Mouse (Mus musculus) layer of hippocampus, adult 2 months (tissue): ENCODE data around the gene Ndufb7. TPM values are rescaled to one million over a fixed set of nuclear protein-coding genes. Genes with fewer than 3 reads are reported as not detected.
"Not testable (repeated sequence)": the region's sequence is repeated elsewhere in the genome, so short reads cannot be mapped to it uniquely, and the experiment has no call there.

Source experiments
- DNase-seq, 2 experiments: peaks; one replicate each; pipeline ENCODE4 v3.0.0; 2022; ENCODE audit warnings: low spot score in 2 of 2
- H3K27ac ChIP-seq: fragments of 200-600 bp; 2 replicates; pipeline ENCODE4 v1.8.1; 2022
- H3K4me3 ChIP-seq: fragments of 200-600 bp; 2 replicates; pipeline ENCODE4 v1.8.1; 2022; ENCODE audit warnings: mild to moderate bottlenecking
- CTCF ChIP-seq: fragments of 200-600 bp; conservative IDR thresholded peaks from 2 replicates; pipeline ENCODE4 v1.8.1; 2022; ENCODE audit warnings: antibody characterized with exemption, mild to moderate bottlenecking, moderate library complexity
- total RNA-seq, 2 experiments: library from RNA; stranded (reverse); gene quantifications; 2 replicates each; pipeline ENCODE4 v1.2.3; 2021

Gene Ndufb7
- total RNA-seq, 2 experiments from 2014 or later: 154 to 156 TPM

DNA sequence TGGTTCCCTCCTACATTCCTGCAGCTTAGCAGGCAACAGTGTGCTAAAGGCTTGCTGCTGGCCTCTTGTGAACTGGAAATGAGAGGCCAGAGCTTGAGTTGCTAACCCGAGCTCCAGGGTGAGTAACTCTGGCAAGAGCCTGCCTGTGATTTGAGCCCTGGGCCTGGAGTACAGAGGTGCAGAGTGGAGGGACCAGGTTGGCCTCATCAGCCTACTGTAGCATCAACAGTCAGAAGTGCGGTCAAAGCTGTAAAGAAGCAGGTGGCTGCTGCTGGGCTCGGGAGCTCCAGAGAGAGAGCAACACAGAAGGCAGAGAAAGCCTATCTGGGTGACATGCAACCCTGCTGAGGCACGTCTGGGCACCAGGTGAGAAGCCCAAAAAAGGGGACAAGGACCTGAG, 2.7 kb downstream of the Ndufb7 start:
- no peak for DNase-seq

DNA sequence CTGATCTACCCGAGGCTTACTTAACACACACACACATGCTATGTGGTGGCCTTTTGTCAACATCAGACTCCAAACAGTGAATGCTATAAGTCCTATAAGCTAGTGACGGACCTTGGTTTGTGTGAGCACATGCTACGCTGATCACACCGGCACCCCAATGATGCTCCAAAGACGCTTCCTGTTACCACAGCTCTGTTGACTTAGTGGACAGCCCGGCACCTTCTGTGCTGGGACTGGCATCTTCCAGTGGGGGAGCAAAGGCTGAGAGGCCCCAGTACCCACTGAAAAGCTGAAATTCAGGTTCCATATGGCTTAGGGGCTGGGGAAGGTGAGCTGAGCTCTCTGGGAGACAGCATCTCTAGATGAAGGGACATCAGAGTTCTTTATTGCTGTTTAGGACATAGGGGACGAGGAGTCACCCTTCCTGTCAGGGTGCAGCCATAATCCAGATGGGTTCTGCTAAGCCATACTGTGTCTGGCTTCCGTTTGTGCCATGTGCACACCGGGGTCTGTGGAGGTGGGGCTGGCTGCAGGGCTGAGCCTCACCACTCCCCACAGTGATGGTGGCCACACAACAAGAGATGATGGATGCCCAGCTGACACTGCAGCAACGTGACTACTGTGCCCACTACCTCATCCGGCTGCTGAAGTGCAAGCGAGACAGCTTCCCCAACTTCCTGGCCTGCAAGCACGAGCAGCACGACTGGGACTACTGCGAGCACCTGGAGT, 4.0 kb downstream of the Ndufb7 start:
- DNase-seq: no peak
- Histone ChIP-seq H3K27ac (no peak overlapping the region), H3K4me3 (no peak overlapping the region)
- no peak for TF ChIP-seq CTCF

More for the DNA sequence above, 2.7 kb downstream of the Ndufb7 start:
- no peak for TF ChIP-seq CTCF
- H3K4me3 ChIP-seq: no peak overlapping the region
- H3K27ac ChIP-seq: peak overlapping the region; percentile 7; the same call in 1 of the 2 replicates

DNA sequence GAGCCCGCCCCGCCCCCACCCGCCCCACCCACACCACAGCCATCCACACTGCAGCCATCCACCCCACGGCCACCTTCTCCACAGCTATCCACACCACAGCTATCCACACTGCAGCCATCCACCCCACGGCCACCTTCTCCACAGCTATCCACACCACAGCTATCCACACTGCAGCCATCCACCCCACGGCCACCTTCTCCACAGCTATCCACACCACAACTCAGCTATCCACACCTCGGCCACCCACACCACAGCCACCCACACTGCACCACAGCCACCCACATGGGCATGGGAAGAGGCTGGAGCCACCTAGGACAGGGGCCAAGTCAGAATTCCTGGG, 4.5 kb downstream of the Ndufb7 start:
- DNase-seq, H3K4me3 ChIP-seq, H3K27ac ChIP-seq: not testable (repeated sequence)

DNA sequence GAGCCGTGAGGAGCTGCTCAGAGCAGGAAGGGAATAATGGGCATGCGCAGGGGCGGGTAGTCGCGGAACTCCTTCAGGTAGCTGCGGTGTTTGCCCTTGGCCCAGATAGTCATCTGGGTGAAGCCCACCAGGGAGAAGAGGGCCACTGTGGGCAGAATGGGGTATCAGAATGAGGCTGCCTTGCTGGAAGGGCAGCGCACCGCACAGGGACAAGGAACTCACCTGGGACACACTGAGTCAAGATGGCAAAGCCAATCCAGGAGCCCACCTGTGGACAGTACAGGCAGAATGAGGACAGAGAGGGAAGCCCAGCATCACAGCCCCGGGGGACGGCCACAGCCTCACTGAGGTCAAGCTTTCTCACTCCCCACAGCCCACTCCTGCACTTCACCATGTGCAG, 5.3 kb downstream of the Ndufb7 start:
- Histone ChIP-seq H3K4me3 (no peak overlapping the region), H3K27ac (no peak overlapping the region)
- TF ChIP-seq CTCF: no peak
- DNase-seq: peak in 1 of 2 experiments; percentile 8

DNA sequence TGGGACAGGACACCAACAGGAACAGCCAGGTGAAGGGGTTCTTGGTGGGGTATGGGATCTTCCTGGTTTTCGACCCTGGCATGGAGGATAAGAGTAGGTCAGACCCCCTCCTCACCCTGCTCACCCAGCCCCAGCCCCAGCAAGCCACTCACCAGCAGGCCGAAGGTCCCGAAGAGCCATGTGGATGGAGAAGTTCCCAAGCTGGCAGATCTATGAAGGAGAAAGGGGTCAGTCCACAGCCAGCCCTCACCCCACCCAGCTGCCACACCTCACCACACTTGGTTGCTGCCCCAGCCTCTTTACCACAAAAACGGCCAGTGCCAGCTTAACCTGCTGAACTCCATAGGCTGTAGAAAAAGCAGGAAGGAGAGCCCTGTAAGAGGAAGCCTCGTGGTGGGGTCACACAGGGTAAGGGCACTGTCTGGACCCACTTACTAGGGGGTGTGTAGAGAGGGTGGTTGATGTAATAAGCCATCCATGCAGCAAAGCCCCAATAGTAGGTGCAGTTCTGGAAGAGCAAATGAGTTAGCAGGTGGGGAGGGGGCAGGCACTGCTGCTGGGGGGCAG, 5.9 kb downstream of the Ndufb7 start:
- Histone ChIP-seq H3K4me3 (no peak overlapping the region), H3K27ac (no peak overlapping the region)
- no peak for DNase-seq
- TF ChIP-seq CTCF: no peak

DNA sequence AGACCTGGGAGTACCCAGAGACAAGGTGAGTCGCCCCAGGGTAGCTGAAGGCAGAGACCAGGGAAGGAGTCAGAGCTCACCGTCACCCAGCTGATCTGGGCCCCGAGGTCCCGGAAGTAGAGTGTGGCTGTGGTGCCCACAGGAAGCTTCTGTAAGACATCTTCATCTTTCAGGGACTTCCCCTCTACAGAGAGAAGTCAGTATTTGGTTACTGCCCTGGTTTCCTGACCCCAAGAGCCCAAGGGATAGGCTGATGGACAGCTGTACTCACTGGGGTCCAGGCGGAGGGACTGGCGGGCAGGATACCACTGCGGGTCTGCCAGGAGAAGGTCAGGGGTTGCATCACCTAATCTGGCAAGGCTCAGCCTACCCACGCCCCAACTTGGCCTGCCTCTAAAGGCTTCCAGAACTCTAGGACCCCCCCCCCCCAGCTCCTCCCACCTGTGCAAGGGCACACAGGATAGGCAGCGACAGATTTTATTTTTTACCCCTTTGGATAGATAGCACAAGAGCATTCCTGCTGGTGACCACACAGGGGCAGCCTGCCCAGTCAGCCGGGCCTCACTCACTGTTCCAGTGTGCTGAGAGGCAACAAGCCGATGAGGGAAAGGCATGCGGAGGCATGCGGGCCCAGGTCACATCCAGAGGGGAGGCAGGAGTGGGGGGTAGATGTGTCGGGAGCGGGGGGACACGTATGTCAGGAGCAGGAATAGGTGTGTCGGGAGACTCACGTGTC, 6.8 kb downstream of the Ndufb7 start:
- DNase-seq: no peak
- TF ChIP-seq CTCF: peak; percentile 47
- H3K4me3 ChIP-seq: no peak overlapping the region
- peak overlapping the region; percentile 68; the same call in 1 of the 2 replicates for H3K27ac ChIP-seq

DNA sequence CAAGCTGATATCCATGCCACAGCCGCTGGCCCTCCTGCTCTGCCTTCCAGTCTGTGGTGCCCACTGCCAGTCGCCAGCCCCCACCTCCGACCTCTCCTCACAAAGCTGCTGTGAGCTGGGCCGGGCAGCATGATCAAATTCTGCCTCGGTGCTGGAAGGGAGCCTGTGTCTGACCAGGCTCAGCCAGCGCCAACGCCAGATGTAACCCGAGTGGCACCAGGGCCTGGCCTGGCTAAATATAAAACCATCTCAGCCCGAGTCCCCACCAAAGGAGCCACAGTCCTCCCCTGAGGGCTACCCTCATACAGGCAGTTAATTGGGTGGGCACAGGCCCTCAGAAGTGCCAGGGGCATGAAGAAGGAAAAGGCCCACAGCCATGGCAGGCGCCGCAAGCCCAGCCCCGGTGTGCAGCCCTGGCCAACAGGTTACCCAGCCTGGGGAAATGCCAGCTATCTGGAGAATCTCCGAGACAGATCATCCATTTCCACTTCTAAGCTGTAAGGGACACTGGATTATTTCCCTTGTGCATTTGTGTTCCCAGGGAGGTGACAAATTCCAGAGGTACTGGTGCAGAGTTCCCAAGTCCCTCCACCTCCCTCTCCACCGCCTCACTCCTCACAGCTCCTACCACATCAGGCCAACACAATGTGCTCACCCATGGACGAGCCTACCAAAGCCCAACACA, 8.3 kb downstream of the Ndufb7 start:
- H3K4me3 ChIP-seq: no peak overlapping the region
- no peak for DNase-seq
- H3K27ac ChIP-seq: peak overlapping the region; percentile 68
- TF ChIP-seq CTCF: no peak

DNA sequence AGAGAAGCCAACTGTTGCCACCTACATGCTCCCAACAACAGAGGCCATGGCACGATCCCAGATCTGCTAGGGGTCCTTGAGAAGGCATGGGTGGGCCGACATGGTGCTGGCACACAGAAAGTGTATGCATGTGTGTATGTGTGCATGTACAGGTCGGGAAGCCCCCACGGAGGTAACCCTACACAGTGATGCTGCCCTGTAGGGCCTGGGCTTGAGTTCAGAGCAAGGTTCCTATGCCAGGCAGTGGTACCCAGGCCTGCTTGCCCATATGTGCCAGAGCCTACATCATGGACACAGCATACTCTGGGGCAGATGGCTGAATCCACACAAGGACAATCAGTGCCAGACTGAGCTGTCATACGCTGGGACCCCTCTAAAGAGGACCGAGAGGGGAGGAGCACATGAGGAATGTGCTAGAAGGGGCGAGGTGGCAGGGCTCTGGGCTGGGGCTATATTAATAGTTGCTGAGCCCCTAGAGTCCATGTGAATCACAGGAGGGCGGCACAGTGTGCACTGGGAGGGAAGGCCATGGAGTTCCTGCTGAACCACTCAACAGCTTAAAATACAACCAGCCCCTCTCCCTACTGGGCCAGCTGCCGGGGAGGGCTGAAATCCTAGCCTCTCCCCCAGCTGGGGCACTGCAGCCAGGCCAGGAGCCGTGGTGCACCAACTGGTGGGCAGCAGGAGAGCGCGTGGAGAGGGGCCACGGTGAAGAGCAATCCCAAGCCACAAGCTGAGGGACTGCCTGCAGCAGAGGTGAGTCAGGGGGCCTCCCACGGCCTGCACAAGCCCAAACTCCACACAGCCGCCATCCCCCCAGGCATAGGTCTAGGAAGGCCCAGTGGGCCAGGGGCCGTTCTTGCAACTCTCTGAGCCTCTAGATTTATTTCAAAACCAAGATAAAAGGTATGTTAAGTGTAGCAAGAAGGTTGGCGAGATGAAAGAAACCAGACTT, 9.4 kb downstream of the Ndufb7 start:
- H3K4me3 ChIP-seq: no peak overlapping the region
- TF ChIP-seq CTCF: no peak
- DNase-seq: peak in 1 of 2 experiments; percentile 6
- peak overlapping the region; percentile 68 for H3K27ac ChIP-seq

DNA sequence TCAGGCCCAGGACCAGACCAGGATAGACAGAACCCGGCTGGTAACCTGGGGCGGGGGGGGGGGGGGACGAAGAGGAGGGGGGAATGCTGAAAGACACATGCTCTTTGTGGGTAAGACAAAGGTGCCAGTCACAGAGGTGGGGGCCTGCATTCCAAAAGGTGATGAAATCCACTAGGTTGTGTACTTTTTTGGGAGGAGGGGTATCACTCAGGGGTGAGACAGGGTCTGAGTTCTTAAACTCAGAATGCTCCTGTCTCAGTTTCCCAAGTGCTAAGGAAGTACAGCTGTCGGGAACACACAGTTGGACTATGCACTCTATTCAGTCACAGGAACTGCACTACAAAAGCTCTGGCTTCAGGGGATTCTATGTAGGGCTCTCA, 10.0 kb downstream of the Ndufb7 start:
- no peak overlapping the region for H3K27ac ChIP-seq
- TF ChIP-seq CTCF: no peak
- peak in 1 of 2 experiments; percentile 8 for DNase-seq
- no peak overlapping the region for H3K4me3 ChIP-seq

DNA sequence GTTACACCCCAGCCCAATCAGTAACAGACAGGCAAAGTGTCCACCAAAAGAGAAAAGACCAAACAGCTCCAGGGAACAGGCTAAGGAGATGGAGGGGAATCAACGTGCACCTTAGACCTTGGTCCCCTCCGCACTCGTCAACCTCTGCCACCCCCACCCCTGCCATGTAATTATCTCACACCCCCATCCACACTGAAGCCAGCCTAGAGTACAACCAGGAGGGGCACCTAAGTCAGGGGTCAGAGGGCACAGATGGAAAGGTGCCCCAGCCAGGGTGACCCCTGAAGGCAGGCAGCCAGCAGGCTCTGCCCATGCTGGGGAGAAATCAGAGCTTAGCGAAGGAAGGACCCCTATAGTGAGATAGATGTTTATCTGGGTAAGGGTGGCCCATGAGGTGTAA, 10.4 kb downstream of the Ndufb7 start:
- Histone ChIP-seq H3K27ac (peak overlapping the region; percentile 56; the same call in 1 of the 2 replicates), H3K4me3 (no peak overlapping the region)
- peak in 1 of 2 experiments; percentile 7 for DNase-seq
- TF ChIP-seq CTCF: no peak

DNA sequence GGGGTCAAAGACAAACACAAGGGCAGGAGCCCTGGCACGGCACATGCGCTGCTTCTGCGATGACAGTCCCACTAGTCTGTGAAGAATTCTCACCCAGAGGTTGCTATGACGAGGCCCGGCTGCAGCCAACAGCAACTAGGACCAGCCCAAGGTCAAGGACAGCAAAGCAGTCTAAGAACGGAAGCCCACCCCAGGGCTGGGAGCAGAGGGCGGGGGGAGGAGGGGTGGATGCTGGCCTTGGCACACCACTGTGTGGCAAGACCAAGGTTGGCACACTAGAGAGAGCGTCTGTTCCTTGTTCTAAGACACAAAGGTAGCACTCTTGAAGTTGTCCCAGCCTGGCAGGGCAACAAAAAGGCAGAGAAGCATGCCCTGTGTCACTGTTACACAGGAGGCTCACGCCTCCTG, 10.9 kb downstream of the Ndufb7 start:
- Histone ChIP-seq H3K27ac (peak overlapping the region; percentile 56; the same call in 1 of the 2 replicates), H3K4me3 (no peak overlapping the region)
- no peak for TF ChIP-seq CTCF
- peak in 1 of 2 experiments; percentile 12 for DNase-seq
